In genomic region chr19:60580582-60581339, GRCm38 (mm10) we compare ENCODE assay signal across 8 mouse cellular contexts. TPM values are rescaled to one million over a fixed set of nuclear protein-coding genes. Genes with fewer than 3 reads are reported as not detected.
DNase-seq lines count a peak whose midpoint lies in the region; ATAC-seq and TF ChIP-seq lines count a peak whose summit lies in the region.

TSS of gene Cacul1 (minus strand) at chr19:60581025.

- TF ChIP-seq EP300 in liver, embryonic 14.5 days (IDR thresholded peaks at IDR 0.05; ENCODE audit: low read depth) = no peak
- TF ChIP-seq EP300 in stomach, postnatal 0 days (optimal IDR thresholded peaks at IDR 0.05) = no peak

- H3K36me3 ChIP-seq in forebrain, embryonic 10.5 days (replicated peaks) = peaks cover 10% of the 10 kb centered on the region
- peaks cover 4% of the 10 kb centered on the region; the same call in 1 of the 2 replicates for H3K36me3 ChIP-seq in heart, embryonic 15.5 days
- no peaks in the 10 kb centered on the region for H3K36me3 ChIP-seq in liver, embryonic 14.5 days (replicated peaks; ENCODE audit: control insufficient read depth, insufficient read depth, low read depth)
- H3K36me3 ChIP-seq in neural tube, embryonic 11.5 days (ENCODE audit: control insufficient read depth, insufficient read depth, low read length) = no peaks in the 10 kb centered on the region
- no peaks in the 10 kb centered on the region for H3K36me3 ChIP-seq in stomach, postnatal 0 days (ENCODE audit: control insufficient read depth, insufficient read depth, low read length)

- peak; percentile 86 to 88 for DNase-seq in CD8-positive naive resting alpha-beta T cell, adult 2 months (ENCODE audit: low read depth in 2 of 2, low spot score in 2 of 2)
- DNase-seq in c-Kit-positive CD71-negative TER-119-negative erythroid progenitor cells, embryonic 14.5 days (ENCODE audit: low read depth) = peak; percentile 96
- DNase-seq in forebrain, embryonic 10.5 days (ENCODE audit: extremely low spot score, low spot score) = peak; percentile 99
- DNase-seq in kidney, postnatal 25 days = peak; percentile 99
- peak; percentile 94 to 96 (median 96) for DNase-seq in liver, embryonic 14.5 days (ENCODE audit: low read depth in 3 of 3, low spot score in 3 of 3)
- peak; percentile 97 for DNase-seq in neural tube, embryonic 11.5 days (ENCODE audit: low spot score)
- DNase-seq in stomach, postnatal 0 days (ENCODE audit: low spot score) = peak; percentile 100

- no peak for TF ChIP-seq CTCF in liver, embryonic 14.5 days (IDR thresholded peaks at IDR 0.05; ENCODE audit: low read depth)
- no peak for TF ChIP-seq CTCF in stomach, postnatal 0 days (IDR thresholded peaks at IDR 0.05; ENCODE audit: low read depth)

- ATAC-seq in heart, embryonic 15.5 days (replicated peaks; ENCODE audit: insufficient number of reproducible peaks, insufficient read depth, low FRiP score, low read depth) = peak; percentile 97
- peak; percentile 94 for ATAC-seq in liver, embryonic 14.5 days (ENCODE audit: insufficient read depth)
- peak; percentile 97 for ATAC-seq in neural tube, embryonic 11.5 days (ENCODE audit: insufficient read depth, low FRiP score, low TSS enrichment)
- ATAC-seq in stomach, postnatal 0 days (ENCODE audit: low FRiP score, low TSS enrichment) = peak; percentile 99

- H3K27ac ChIP-seq in forebrain, embryonic 10.5 days = peak within 1 kb of the TSS; percentile 96
- H3K27ac ChIP-seq in heart, embryonic 15.5 days = peak within 1 kb of the TSS; percentile 94
- peak within 1 kb of the TSS; percentile 88 for H3K27ac ChIP-seq in liver, embryonic 14.5 days
- H3K27ac ChIP-seq in neural tube, embryonic 11.5 days (ENCODE audit: low read depth, low read length) = peak within 1 kb of the TSS; percentile 90
- H3K27ac ChIP-seq in stomach, postnatal 0 days (replicated peaks) = peak within 1 kb of the TSS; percentile 94

- no peaks in the 10 kb centered on the region for H3K27me3 ChIP-seq in forebrain, embryonic 10.5 days (ENCODE audit: poor library complexity, severe bottlenecking)
- H3K27me3 ChIP-seq in heart, embryonic 15.5 days = no peaks in the 10 kb centered on the region
- no peaks in the 10 kb centered on the region for H3K27me3 ChIP-seq in liver, embryonic 14.5 days (ENCODE audit: control insufficient read depth, insufficient read depth, low read length)
- H3K27me3 ChIP-seq in neural tube, embryonic 11.5 days (ENCODE audit: control insufficient read depth, insufficient read depth, low read length) = no peaks in the 10 kb centered on the region
- no peaks in the 10 kb centered on the region for H3K27me3 ChIP-seq in stomach, postnatal 0 days (ENCODE audit: control insufficient read depth, insufficient read depth, low read length)

- under 1% methylated on average over 64 of the region's 64 CpGs for WGBS in forebrain, embryonic 10.5 days
- WGBS in heart, embryonic 15.5 days = under 1% methylated on average over 64 of the region's 64 CpGs
- under 1% methylated on average over 54 of the region's 64 CpGs for WGBS in liver, embryonic 14.5 days (ENCODE audit: insufficient replicate concordance)
- WGBS in neural tube, embryonic 11.5 days = under 1% methylated on average over 59 of the region's 64 CpGs
- under 1% methylated on average over 52 of the region's 64 CpGs for WGBS in stomach, postnatal 0 days

- H3K4me3 ChIP-seq in forebrain, embryonic 10.5 days = peak within 1 kb of the TSS; percentile 99
- peak within 1 kb of the TSS; percentile 100 for H3K4me3 ChIP-seq in heart, embryonic 15.5 days
- H3K4me3 ChIP-seq in liver, embryonic 14.5 days (ENCODE audit: insufficient read depth in 1 of 2, low read depth in 2 of 2, low read length in 2 of 2) = peak within 1 kb of the TSS; percentile 69 to 86
- peak within 1 kb of the TSS; percentile 95 for H3K4me3 ChIP-seq in neural tube, embryonic 11.5 days (ENCODE audit: low read depth, low read length)
- H3K4me3 ChIP-seq in stomach, postnatal 0 days (ENCODE audit: low read depth, low read length) = peak within 1 kb of the TSS; percentile 97

- peak within 1 kb of the TSS; percentile 95 for H3K9ac ChIP-seq in heart, embryonic 15.5 days
- H3K9ac ChIP-seq in liver, embryonic 14.5 days (replicated peaks) = peak within 1 kb of the TSS; percentile 96
- peak within 1 kb of the TSS; percentile 89 for H3K9ac ChIP-seq in neural tube, embryonic 11.5 days (ENCODE audit: low read length)
- peak within 1 kb of the TSS; percentile 95 for H3K9ac ChIP-seq in stomach, postnatal 0 days (ENCODE audit: low read length)

- peak within 1 kb of the TSS; percentile 71 for H3K4me2 ChIP-seq in heart, embryonic 15.5 days
- H3K4me2 ChIP-seq in liver, embryonic 14.5 days (ENCODE audit: low read depth) = peak within 1 kb of the TSS; percentile 92
- peak within 1 kb of the TSS; percentile 69 for H3K4me2 ChIP-seq in neural tube, embryonic 11.5 days (ENCODE audit: low read depth)
- peak within 1 kb of the TSS; percentile 68 for H3K4me2 ChIP-seq in stomach, postnatal 0 days (replicated peaks; ENCODE audit: low read depth)

- no peaks in the 10 kb centered on the region for H3K9me3 ChIP-seq in forebrain, embryonic 10.5 days
- H3K9me3 ChIP-seq in heart, embryonic 15.5 days (replicated peaks) = no peaks in the 10 kb centered on the region
- H3K9me3 ChIP-seq in liver, embryonic 14.5 days (ENCODE audit: control insufficient read depth, low read length) = no peaks in the 10 kb centered on the region
- no peaks in the 10 kb centered on the region for H3K9me3 ChIP-seq in neural tube, embryonic 11.5 days (ENCODE audit: control insufficient read depth, low read length)
- H3K9me3 ChIP-seq in stomach, postnatal 0 days (ENCODE audit: control insufficient read depth, low read length) = no peaks in the 10 kb centered on the region

- H3K4me1 ChIP-seq in forebrain, embryonic 10.5 days = peaks cover 45% of the 10 kb centered on the region
- peaks cover 17% of the 10 kb centered on the region for H3K4me1 ChIP-seq in heart, embryonic 15.5 days (replicated peaks)
- H3K4me1 ChIP-seq in liver, embryonic 14.5 days (replicated peaks; ENCODE audit: control insufficient read depth in 2 of 2, insufficient read depth in 2 of 2, low read length in 1 of 2) = peaks cover 5 to 15% of the 10 kb centered on the region in 2 experiments; a peak in 3 of 4 replicates
- peaks cover 9% of the 10 kb centered on the region; the same call in 1 of the 2 replicates for H3K4me1 ChIP-seq in neural tube, embryonic 11.5 days (ENCODE audit: control insufficient read depth, insufficient read depth, low read length)
- H3K4me1 ChIP-seq in stomach, postnatal 0 days (replicated peaks; ENCODE audit: control insufficient read depth, insufficient read depth) = 0 out of 2 replicates have a peak, but pooled peaks cover 2% of the 10 kb centered on the region

RNA-seq across cellular contexts. Expression of gene Cacul1, which starts in this region (rescaled TPM):
- polyA plus RNA-seq in forebrain, embryonic 10.5 days (2016; fragmentation: Nextera tagmentation; extraction: Ambion mirVana) = 24.6 and 26.6 TPM in 2 replicates
- 13.9 and 16.5 TPM in 2 replicates for polyA plus RNA-seq in heart, embryonic 15.5 days (2015; fragmentation: Nextera tagmentation; extraction: Ambion mirVana)
- 4.0 and 4.7 TPM in 2 replicates for polyA plus RNA-seq in liver, embryonic 14.5 days (2012; rRNA removed)
- polyA plus RNA-seq in liver, embryonic 14.5 days (2014; fragmentation: Nextera tagmentation; extraction: Ambion mirVana) = 6.7 and 9.8 TPM in 2 replicates
- polyA plus RNA-seq in neural tube, embryonic 11.5 days (2014; fragmentation: Nextera tagmentation; extraction: Ambion mirVana) = 36.4 and 38.3 TPM in 2 replicates
- 10.9 and 11.0 TPM in 2 replicates for polyA plus RNA-seq in stomach, postnatal 0 days (2015; fragmentation: Nextera tagmentation; extraction: Ambion mirVana)

Comparison
In these comparisons a context has a peak if more than half of its experiments do, and no peak if none do; other contexts are left out.
1. Peak in every context shown above with its lines: DNase-seq, ATAC-seq, H3K4me3 ChIP-seq and H3K27ac ChIP-seq.